Mouse (Mus musculus): ENCODE results near the gene Grin2c.

DNA sequence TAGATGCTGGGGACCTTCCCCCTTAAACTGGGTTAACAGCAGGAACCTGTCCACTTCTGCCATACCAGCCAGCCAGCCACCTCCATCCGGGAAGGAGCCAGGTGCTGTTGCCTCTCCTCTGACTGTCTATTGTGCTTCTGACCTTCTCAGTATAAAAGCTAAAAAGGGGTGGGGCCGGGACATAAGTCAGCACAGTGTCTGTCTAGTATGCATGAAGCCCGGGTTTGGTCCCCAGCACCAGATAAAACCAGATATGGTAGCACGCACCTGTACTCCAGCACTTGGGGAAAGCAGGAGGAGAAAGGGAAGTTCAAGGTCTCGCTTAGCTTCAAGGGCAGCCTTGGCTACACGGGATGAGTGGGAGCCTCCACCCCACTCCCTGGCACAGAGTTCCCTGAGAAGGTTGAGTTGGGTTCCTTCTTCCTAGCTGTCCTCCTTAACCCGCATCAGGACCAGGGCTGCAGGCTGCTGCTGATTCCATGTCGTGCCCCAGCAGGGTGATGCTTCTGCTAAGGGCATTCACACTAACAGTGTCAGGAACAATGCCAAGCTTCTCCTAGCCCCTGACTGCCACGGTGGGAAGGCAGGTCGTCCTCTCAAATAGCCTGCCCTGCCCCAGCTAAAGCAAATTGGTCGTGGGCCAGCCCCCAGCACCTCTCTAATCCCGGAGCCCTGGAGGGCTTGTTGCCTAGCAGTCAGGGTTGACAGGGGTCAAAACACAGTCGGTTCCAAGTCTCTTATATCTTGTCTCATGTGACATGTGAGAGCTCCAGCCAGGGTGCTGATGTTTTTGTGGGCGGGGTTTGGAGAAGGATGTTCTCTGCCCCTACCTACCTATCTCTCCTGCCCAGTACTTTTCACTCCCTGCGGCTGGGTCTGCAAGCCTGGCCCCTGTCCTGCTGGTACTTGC lies 37.8 kb downstream of the Grin2c start:
- TF ChIP-seq GATA1 (IDR thresholded peaks at IDR 0.05; ENCODE audit: low read length) (no peak), TAL1 (IDR thresholded peaks at IDR 0.05; ENCODE audit: low read length) (no peak)

Measured in erythroblast, embryonic 14.5 days (primary cell).